In the genomic region with DNA sequence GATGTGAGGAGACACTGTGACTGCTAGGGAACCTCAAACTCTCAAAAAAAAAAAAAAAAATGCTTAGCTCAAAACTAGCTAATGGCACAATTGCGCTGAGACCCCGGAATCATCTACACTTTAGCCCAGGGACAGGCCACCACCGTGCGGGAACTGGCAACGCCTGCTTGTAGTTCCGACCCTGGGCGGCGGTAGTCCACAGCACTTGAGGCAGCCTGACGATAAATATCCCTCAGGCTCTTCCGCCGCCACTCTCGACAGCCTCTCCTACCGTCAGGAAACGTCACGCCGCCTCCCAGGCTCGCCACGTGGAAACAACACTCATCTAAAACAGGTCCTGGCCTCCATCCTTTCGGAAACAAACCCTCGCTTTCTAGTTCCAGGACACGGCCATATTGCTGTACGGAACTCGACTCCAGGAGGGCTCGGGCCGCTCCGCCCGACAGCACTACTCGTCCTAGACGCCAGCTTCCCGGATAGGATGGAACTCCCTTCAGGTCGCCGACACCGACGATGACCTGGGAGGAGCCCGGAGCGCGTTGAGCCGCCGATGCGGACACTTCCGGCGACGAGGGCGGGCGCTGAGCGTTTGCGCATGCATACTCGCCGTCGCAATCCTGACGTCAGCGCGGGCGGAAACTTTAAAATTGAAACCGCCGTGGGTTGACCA, we compare ENCODE assay signal across 8 mouse cellular contexts. TPM values are rescaled to one million over a fixed set of nuclear protein-coding genes. Genes with fewer than 3 reads are reported as not detected.
DNase-seq lines count a peak whose midpoint lies in the region; ATAC-seq lines count a peak whose summit lies in the region.

A gene (minus strand): TSS at position 554 of the 670 bp plus-strand sequence.

- peaks cover 2% of the 10 kb centered on the region; the same call in 1 of the 2 replicates for H3K4me1 ChIP-seq in brown adipose tissue, adult 24 weeks (ENCODE audit: control insufficient read depth, insufficient read depth, insufficient read length, low read length)
- peaks cover 23% of the 10 kb centered on the region for H3K4me1 ChIP-seq in heart, embryonic 13.5 days
- H3K4me1 ChIP-seq in liver, embryonic 12.5 days, result peaks cover 24% of the 10 kb centered on the region
- 0 out of 2 replicates have a peak, but pooled peaks cover 3% of the 10 kb centered on the region for H3K4me1 ChIP-seq in stomach, embryonic 15.5 days

- peak within 1 kb of the TSS; percentile 99 for H3K27ac ChIP-seq in brown adipose tissue, adult 24 weeks (replicated peaks; ENCODE audit: low read depth, low read length)
- H3K27ac ChIP-seq in heart, embryonic 13.5 days (replicated peaks), result peak within 1 kb of the TSS; percentile 97
- H3K27ac ChIP-seq in liver, embryonic 12.5 days, result peak within 1 kb of the TSS; percentile 98
- H3K27ac ChIP-seq in stomach, embryonic 15.5 days, result peak within 1 kb of the TSS; percentile 96

- H3K9ac ChIP-seq in heart, embryonic 13.5 days, result peak within 1 kb of the TSS; percentile 90
- H3K9ac ChIP-seq in liver, embryonic 12.5 days, result peak within 1 kb of the TSS; percentile 80
- H3K9ac ChIP-seq in stomach, embryonic 15.5 days, result peak within 1 kb of the TSS; percentile 82

- no peaks in the 10 kb centered on the region for H3K9me3 ChIP-seq in heart, embryonic 13.5 days
- no peaks in the 10 kb centered on the region for H3K9me3 ChIP-seq in liver, embryonic 12.5 days (replicated peaks)
- no peaks in the 10 kb centered on the region for H3K9me3 ChIP-seq in stomach, embryonic 15.5 days

- peaks cover 13% of the 10 kb centered on the region for H3K36me3 ChIP-seq in heart, embryonic 13.5 days
- peaks cover 12% of the 10 kb centered on the region for H3K36me3 ChIP-seq in liver, embryonic 12.5 days
- no peaks in the 10 kb centered on the region for H3K36me3 ChIP-seq in stomach, embryonic 15.5 days

- peak within 1 kb of the TSS; percentile 82 for H3K4me2 ChIP-seq in heart, embryonic 13.5 days
- peak within 1 kb of the TSS; percentile 82 for H3K4me2 ChIP-seq in liver, embryonic 12.5 days
- peak within 1 kb of the TSS; percentile 59 for H3K4me2 ChIP-seq in stomach, embryonic 15.5 days

- no peaks in the 10 kb centered on the region for H3K27me3 ChIP-seq in heart, embryonic 13.5 days (replicated peaks)
- no peaks in the 10 kb centered on the region for H3K27me3 ChIP-seq in liver, embryonic 12.5 days (replicated peaks)
- no peaks in the 10 kb centered on the region for H3K27me3 ChIP-seq in stomach, embryonic 15.5 days (replicated peaks)

- H3K4me3 ChIP-seq in brown adipose tissue, adult 24 weeks (ENCODE audit: insufficient read depth, low read depth, low read length), result peak within 1 kb of the TSS; percentile 96
- H3K4me3 ChIP-seq in heart, embryonic 13.5 days, result peak within 1 kb of the TSS; percentile 80
- peak within 1 kb of the TSS; percentile 83 for H3K4me3 ChIP-seq in liver, embryonic 12.5 days
- H3K4me3 ChIP-seq in stomach, embryonic 15.5 days (replicated peaks), result peak within 1 kb of the TSS; percentile 63

- under 1% methylated on average over 56 of the region's 56 CpGs for WGBS in heart, embryonic 13.5 days
- under 1% methylated on average over 56 of the region's 56 CpGs for WGBS in liver, embryonic 12.5 days (ENCODE audit: insufficient replicate concordance)
- under 1% methylated on average over 56 of the region's 56 CpGs for WGBS in stomach, embryonic 15.5 days

- DNase-seq in CD4-positive, CD25-positive, alpha-beta regulatory T cell, adult 2 months (ENCODE audit: low read depth, low spot score), result peak; percentile 94
- peak; percentile 50 for DNase-seq in fat pad, adult 2 months (ENCODE audit: extremely low read depth, low read depth, low spot score)
- peak; percentile 96 for DNase-seq in kidney, postnatal 10 days
- peak; percentile 87 to 90 for DNase-seq in natural killer cell, adult 2 months (ENCODE audit: low spot score in 2 of 2)

- ATAC-seq in heart, embryonic 13.5 days (ENCODE audit: extremely low read depth, insufficient number of reproducible peaks, low FRiP score, low TSS enrichment), result peak; percentile 96
- peak; percentile 97 for ATAC-seq in liver, embryonic 12.5 days
- ATAC-seq in stomach, embryonic 15.5 days (ENCODE audit: insufficient read depth, low FRiP score, low read depth), result peak; percentile 99

RNA-seq across cellular contexts. Expression of the gene that starts here (rescaled TPM):
- polyA plus RNA-seq in brown adipose tissue, adult 24 weeks (2012; ENCODE audit: insufficient read depth, insufficient read length, missing spikeins), result 5.8 and 9.2 TPM in 2 replicates
- 12.1 and 13.2 TPM in 2 replicates for polyA plus RNA-seq in heart, embryonic 13.5 days (2015; fragmentation: Nextera tagmentation; extraction: Ambion mirVana)
- polyA plus RNA-seq in liver, embryonic 12.5 days (2016; fragmentation: Nextera tagmentation; extraction: Ambion mirVana), result 21.0 and 21.1 TPM in 2 replicates
- 17.4 and 18.6 TPM in 2 replicates for polyA plus RNA-seq in stomach, embryonic 15.5 days (2015; fragmentation: Nextera tagmentation; extraction: Ambion mirVana)

Comparison
In these comparisons a context has a peak if more than half of its experiments do, and no peak if none do; other contexts are left out.
1. Peak in every context shown above with its lines: DNase-seq, ATAC-seq, H3K4me3 ChIP-seq and H3K27ac ChIP-seq.